Mouse (Mus musculus) left cerebral cortex, postnatal 10 days (tissue): ENCODE results near the gene Tspan4. TPM values are rescaled to one million over a fixed set of nuclear protein-coding genes. Genes with fewer than 3 reads are reported as not detected.
A peak's percentile ranks its signal among the peaks of the same experiment; 100 is the strongest.

Experiments
- DNase-seq, 2 experiments: peaks; one replicate each; pipeline ENCODE4 v3.0.0; 2021 to 2022; ENCODE audit warnings: low spot score in 2 of 2, mixed read lengths in 1 of 2; ENCODE audit errors: extremely low spot score in 1 of 2
- intact Hi-C: fragments of 180-260 bp; cut with DNase I; formaldehyde crosslinking; loops from one replicate; pipeline ENCODE4 v1.15.1; 2025
- total RNA-seq, 2 experiments: library from RNA; stranded (reverse); gene quantifications; 2 replicates each; pipeline ENCODE4 v1.2.3; 2021

Gene Tspan4
- total RNA-seq, 2 experiments from 2014 or later: 29.0 to 35.4 TPM

- no peak for DNase-seq
- intact Hi-C loops: loop anchor here (2.0 kb wide), 1 partner anchor 43 kb away; no protein-coding TSS in a partner anchor
These were observed 49.2 kb downstream of the Tspan4 start for GRCm38 (mm10) chr7:141524271-141524670.

DNA sequence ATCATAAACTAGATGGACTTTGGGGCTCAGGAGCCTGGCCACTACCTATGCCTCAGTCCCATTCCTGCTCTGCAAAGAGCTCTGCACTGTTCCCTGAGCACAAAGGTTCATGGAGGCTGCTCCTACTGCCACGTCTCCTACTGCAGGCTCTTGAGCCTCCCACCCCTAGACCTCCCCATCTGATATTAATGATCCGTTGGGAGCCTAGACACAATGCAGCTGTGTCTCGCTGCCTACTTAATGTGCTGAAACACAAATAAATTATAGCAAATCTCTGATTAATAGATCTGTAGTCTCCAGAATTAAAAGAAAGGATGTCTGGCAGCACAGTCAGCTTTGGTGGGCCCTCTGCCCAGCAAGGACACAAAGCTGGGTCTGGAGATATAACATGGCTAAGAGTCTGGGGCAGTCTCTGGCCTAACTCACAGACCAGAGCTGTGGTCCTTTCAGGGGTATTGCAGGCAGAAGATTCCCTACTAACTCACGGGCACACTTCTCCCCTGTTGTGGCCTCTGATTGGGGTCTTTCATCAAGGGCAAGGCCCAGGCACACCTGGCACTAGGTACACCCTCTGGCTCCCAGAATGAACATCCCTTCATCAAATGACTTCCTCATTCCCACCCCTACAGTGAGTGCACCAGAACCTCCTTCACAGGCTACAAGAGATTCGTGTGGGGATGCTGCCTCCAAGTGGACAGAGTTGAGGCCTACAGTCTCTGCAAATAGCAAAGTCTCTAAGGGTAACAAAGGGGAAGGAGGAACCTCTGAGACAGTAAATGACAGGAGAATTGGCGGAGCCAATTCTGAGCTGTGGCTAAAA is 49.9 kb downstream of the Tspan4 start:
- intact Hi-C loops: loop anchor here (2.0 kb wide), 1 partner anchor 44 kb away; no protein-coding TSS in a partner anchor
- DNase-seq: peak; percentile 76 to 78

GRCm38 (mm10) chr7:141525580-141525925 is 50.5 kb downstream of the Tspan4 start:
- intact Hi-C loops: loop anchor here (2.0 kb wide), 1 partner anchor 45 kb away; no protein-coding TSS in a partner anchor
- DNase-seq: no peak

DNA sequence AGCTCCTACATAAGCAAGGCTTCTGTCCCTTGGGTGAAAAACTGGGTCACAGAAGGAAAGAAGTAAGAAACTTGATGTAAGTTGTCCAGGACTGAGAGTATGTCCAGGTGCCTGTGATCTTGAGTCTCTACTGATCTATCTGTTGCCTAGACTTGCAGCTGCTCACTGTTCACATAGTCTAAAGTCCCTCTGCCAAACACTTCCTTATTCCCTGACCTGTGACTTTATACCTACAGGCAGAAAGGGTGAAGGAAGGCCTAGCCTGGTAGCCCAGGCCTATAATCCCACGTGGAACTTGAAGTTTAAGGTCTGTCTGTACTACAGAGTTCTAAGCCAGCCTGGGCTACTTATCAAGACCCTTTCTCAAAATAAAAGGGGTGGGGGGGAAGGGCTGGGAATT is 60.5 kb downstream of the Tspan4 start:
- DNase-seq: no peak
- intact Hi-C loops: no loop called here

- DNase-seq: no peak
- intact Hi-C loops: no loop called here
These were observed 64.0 kb downstream of the Tspan4 start for GRCm38 (mm10) chr7:141538852-141539555.

- intact Hi-C loops: no loop called here
These were observed 64.7 kb downstream of the Tspan4 start, which contains the start of gene Chid1 for GRCm38 (mm10) chr7:141539556-141540311. Chid1 (minus strand) TSS chr7:141539857.

DNA sequence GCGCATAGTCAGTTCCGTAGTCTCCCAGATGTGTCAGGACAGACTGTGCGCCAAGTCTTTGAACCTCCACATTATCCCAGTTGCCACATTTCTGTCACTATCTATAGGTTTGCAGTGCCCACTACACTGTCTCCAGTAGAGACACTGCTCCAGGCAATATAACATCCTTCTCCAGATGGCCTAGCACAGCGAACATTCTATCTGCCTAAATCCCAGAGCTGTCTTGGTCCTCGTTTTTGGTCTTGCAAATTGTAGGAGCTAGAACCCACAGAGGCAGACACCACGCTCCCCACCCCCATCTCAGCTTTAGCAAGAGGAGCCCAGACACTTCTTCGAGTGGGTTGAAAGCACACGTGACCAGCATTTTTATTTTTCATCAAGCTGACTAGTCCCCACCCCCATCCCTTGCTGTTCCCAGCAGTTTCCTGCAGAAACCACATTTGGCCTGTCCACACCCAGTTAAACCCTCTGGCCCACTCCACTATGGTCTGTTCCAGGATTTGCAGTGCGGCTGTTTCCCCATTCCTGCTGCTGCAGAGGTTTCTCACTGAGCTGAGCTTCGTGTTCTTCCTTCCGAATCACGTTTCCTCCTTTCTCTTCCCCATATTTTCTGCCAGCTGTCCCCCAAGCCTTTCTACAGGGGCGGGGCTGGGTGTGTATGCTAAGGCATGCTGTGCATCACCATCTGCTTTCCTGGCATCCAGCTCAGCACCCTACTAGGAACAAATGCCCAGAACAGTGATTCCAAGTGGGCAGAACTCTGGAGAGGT is 65.5 kb downstream of the Tspan4 start:
- intact Hi-C loops: no loop called here
- DNase-seq: peak; percentile 70 to 76

More at GRCm38 (mm10) chr7:141539556-141540311, 64.7 kb downstream of the Tspan4 start, which contains the start of gene Chid1:
- peak; percentile 96 to 99 for DNase-seq

GRCm38 (mm10) chr7:141541681-141542080 is 66.6 kb downstream of the Tspan4 start:
- intact Hi-C loops: no loop called here

DNA sequence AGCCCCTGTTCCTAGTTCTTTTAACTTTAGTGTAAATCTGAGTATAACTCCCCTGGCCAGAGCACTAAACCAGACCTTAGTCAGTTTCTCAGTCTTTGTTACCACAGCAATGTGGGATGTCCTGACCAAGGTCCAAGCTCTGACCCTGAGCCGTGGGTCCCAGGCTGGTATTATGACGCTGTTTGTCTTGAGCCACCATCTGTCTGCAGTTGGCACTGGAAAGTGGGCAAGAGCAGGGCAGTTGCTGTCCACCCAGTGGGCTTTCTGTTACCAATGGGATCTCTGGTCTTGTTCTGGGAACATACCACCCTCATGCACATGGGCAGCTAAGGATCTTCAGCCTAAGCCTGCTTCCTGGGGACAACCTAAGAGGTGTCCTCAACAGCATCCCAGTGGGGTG is 67.5 kb downstream of the Tspan4 start:
- DNase-seq: no peak
- intact Hi-C loops: no loop called here

More at GRCm38 (mm10) chr7:141541681-141542080, 66.6 kb downstream of the Tspan4 start:
- DNase-seq: no peak

Other genes with a start within 250 kb of the Tspan4 start
- 10 to 100 TPM; 63.6 to 69.6 TPM for gene Phrf1, start 246.5 kb upstream of the Tspan4 start, total RNA-seq
- gene Irf7, start 208.8 kb upstream of the Tspan4 start, total RNA-seq: under 1 TPM; 0.22 to 0.58 TPM
- gene Cdhr5, start 198.5 kb upstream of the Tspan4 start, total RNA-seq: not detected
- gene Sct, start 196.1 kb upstream of the Tspan4 start, total RNA-seq: not detected
- under 1 TPM; 0.15 to 0.36 TPM for gene Drd4, start 183.2 kb upstream of the Tspan4 start, total RNA-seq
- gene Deaf1, start 147.6 kb upstream of the Tspan4 start, total RNA-seq: 100 to 1,000 TPM; 258 to 269 TPM
- gene Tmem80, start 147.5 kb upstream of the Tspan4 start, total RNA-seq: 10 to 100 TPM; 21.6 to 23.5 TPM
- gene Eps8l2, start 136.4 kb upstream of the Tspan4 start, total RNA-seq: 1 to 10 TPM; 1.1 to 1.4 TPM
- 100 to 1,000 TPM; 113 to 114 TPM for gene Taldo1, start 83.0 kb upstream of the Tspan4 start, total RNA-seq
- 10 to 100 TPM; 38.2 to 39.5 TPM for gene Gatd1, start 61.1 kb upstream of the Tspan4 start, total RNA-seq
- gene Cend1, start 45.7 kb upstream of the Tspan4 start, total RNA-seq: 100 to 1,000 TPM; 267 to 296 TPM
- gene Slc25a22, start 37.3 kb upstream of the Tspan4 start, total RNA-seq: 100 to 1,000 TPM; 286 to 306 TPM
- gene Pidd1, start 31.2 kb upstream of the Tspan4 start, total RNA-seq: 1 to 10 TPM; 1.8 to 2.0 TPM
- 100 to 1,000 TPM; 687 to 705 TPM for gene Rplp2, start 27.9 kb upstream of the Tspan4 start, total RNA-seq
- gene Pnpla2, start 20.0 kb upstream of the Tspan4 start, total RNA-seq: 10 to 100 TPM; 19.2 to 25.5 TPM
- 1 to 10 TPM; 3.4 to 5.8 TPM for gene Cracr2b, start 14.1 kb upstream of the Tspan4 start, total RNA-seq
- gene Cd151, start 7.8 kb upstream of the Tspan4 start, total RNA-seq: 10 to 100 TPM; 31.8 to 33.7 TPM
- gene Polr2l, start 108 bp upstream of the Tspan4 start, total RNA-seq: 10 to 100 TPM; 43.8 to 45.0 TPM
- gene Chid1, start 64.6 kb downstream of the Tspan4 start, total RNA-seq: 10 to 100 TPM; 69.2 to 71.1 TPM
- 100 to 1,000 TPM; 257 to 265 TPM for gene Ap2a2, start 86.9 kb downstream of the Tspan4 start, total RNA-seq
- not detected for gene Muc6, start 180.1 kb downstream of the Tspan4 start, total RNA-seq
- under 1 TPM; 0.34 to 0.55 TPM for gene Muc2, start 215.1 kb downstream of the Tspan4 start, total RNA-seq